Mouse (Mus musculus) bone marrow macrophage, adult 2 months (primary cell): ENCODE measurements around the gene Gm21319. TPM values are rescaled to one million over a fixed set of nuclear protein-coding genes. Genes with fewer than 3 reads are reported as not detected.
"Not testable (repeated sequence)": the region's sequence is repeated elsewhere in the genome, so short reads cannot be mapped to it uniquely, and the experiment has no call there.

Experiments
- H3K27ac ChIP-seq: 2 replicates; pipeline ENCODE4 v1.5.1; 2012; ENCODE audit warnings: low read depth, low read length; ENCODE audit not compliant: insufficient read depth
- H3K4me1 ChIP-seq: 2 replicates; pipeline ENCODE4 v1.6.1; 2012; ENCODE audit warnings: low read length; ENCODE audit not compliant: control insufficient read depth, insufficient read depth
- H3K4me3 ChIP-seq: 2 replicates; pipeline ENCODE4 v1.5.1; 2012; ENCODE audit warnings: mild to moderate bottlenecking, low read length, moderate library complexity; ENCODE audit not compliant: insufficient read depth
- polyA plus RNA-seq: library from polyadenylated mRNA; stranded (reverse); fragments of >200 nt; gene quantifications from 2 replicates; pipeline ENCODE4 v1.2.4, GENCODE M21; 2012; ENCODE audit not compliant: missing spikeins, insufficient read depth, insufficient read length

Gene Gm21319
- not detected in 2 replicates for polyA plus RNA-seq

DNA sequence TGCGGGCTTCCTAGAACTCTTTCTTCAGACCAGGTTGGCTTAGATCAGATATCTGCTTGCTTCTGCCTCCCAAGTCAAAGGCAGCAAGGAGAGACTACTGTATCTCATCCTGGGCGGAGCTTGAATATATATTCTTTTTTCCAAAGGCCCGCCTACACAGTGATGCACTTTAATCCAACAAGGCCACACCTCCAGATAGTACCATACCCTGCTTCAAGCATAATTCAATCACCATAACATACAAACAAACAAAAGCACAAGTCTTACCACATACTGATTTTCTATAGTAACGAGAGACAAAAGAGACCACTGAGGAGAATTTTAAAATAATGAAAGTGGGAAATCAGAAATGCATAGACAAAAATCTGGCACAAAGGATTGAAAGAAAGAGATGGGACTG is at the start of gene Gm21319:
TSS of gene Gm21319 (minus strand) at position 101 of the 400 bp plus-strand sequence.
- H3K4me3 ChIP-seq, H3K4me1 ChIP-seq, H3K27ac ChIP-seq: not testable (repeated sequence)

DNA sequence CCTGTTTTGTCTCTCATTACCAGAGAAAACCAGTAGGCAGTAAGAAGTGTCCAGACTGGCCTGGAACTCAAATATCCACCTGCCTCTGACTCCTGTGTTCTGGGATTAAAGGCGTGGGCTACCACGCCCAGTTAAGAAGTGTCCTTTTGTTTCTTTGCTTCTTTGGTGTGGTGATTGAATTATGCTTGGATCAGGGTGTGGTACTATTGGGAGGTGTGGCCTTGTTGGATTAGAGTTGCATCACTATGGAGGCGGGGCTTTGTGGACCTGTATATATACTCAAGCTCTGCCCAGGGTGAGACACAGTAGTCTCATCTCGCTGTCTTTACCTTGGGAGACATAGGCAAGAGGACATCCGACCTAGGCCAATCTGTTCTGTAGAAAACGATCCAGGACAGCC is 40.7 kb upstream of the Gm21319 start, which contains the start of gene BB287469:
TSS of gene BB287469 (plus strand) at position 301 of the 400 bp plus-strand sequence.
- H3K4me1 ChIP-seq, H3K27ac ChIP-seq, H3K4me3 ChIP-seq: not testable (repeated sequence)

DNA sequence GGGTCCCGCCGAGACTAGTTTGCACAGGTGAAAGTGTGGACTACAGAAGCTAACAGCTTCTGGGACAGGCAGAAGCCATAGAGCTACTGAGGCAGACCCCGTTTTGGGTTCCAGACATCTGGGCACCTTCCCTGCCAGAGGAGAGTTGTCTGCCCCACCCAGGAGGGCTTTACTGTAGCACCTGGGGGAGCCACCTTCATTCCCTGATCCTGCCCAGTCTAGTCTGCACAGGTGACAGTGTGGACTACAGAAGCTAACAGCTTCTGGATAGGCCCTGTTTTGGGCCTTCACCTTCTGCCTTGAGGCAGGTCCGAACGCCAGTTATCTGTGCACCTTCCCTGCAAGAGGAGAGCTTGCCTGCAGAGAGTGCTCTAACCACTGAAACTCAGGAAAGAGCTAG is 22.4 kb upstream of the Gm21319 start:
- not testable (repeated sequence) for H3K27ac ChIP-seq, H3K4me3 ChIP-seq, H3K4me1 ChIP-seq

DNA sequence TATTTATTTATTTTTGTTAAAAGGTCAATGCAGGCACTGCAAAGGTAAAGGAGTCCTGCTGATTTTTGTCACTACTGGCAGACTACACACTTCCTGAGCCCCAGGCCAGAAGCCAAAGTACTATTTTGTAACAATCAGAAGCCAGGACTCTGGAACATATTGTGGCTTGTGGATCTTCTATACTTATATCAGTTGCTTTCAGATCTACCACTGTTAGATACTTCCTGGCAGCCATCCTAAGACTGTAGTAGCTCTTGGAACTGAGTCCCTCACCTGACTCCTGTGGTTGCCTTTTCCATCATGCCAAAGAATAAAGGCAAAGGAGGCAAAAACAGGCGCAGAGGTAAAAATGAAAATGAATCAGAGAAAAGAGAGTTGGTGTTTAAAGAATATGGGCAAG is 19.7 kb upstream of the Gm21319 start, which contains the start of gene Gm21936:
TSS of gene Gm21936 (plus strand) at position 301 of the 400 bp plus-strand sequence.
- not testable (repeated sequence) for H3K4me1 ChIP-seq, H3K27ac ChIP-seq, H3K4me3 ChIP-seq

Other genes with a start within 250 kb of the Gm21319 start
- not detected in 2 replicates for gene Oog1, start 173.1 kb downstream of the Gm21319 start, polyA plus RNA-seq
- gene Gm4027, start 156.9 kb downstream of the Gm21319 start, polyA plus RNA-seq = not detected in 2 replicates
- not detected in 2 replicates for gene Gm16381, start 131.1 kb downstream of the Gm21319 start, polyA plus RNA-seq
- not detected in 2 replicates for gene Gm21936, start 19.8 kb upstream of the Gm21319 start, polyA plus RNA-seq
- gene BB287469, start 40.8 kb upstream of the Gm21319 start, polyA plus RNA-seq = not detected in 2 replicates
- not detected in 2 replicates for gene Gm2001, start 66.6 kb upstream of the Gm21319 start, polyA plus RNA-seq
- gene Gm2016, start 98.3 kb upstream of the Gm21319 start, polyA plus RNA-seq = not detected in 2 replicates
- not detected in 2 replicates for gene Gm2022, start 119.6 kb upstream of the Gm21319 start, polyA plus RNA-seq
- gene Gm2035, start 144.1 kb upstream of the Gm21319 start, polyA plus RNA-seq = not detected in 2 replicates
- gene Gm2042, start 178.3 kb upstream of the Gm21319 start, polyA plus RNA-seq = not detected in 2 replicates
- gene Gm2075, start 236.1 kb upstream of the Gm21319 start, polyA plus RNA-seq = not detected in 2 replicates
- gene Gm6803, start 243.0 kb upstream of the Gm21319 start, polyA plus RNA-seq = not detected in 2 replicates